Mouse (Mus musculus): ENCODE measurements at regions not wholly inside any gene's neighbourhood (a gene's known extent, or its start where the extent isn't known, plus 50 kb on each side); places are given as distances from the start of the nearest gene placed in this dataset.

- TF ChIP-seq POLR2A (IDR thresholded peaks at IDR 0.05; ENCODE audit: insufficient read depth, low read depth, low read length) (no peak), CTCF (IDR thresholded peaks at IDR 0.05; ENCODE audit: insufficient read depth, low read depth, low read length) (no peak)
- no peaks in the 10 kb centered on the region for H3K4me1 ChIP-seq (ENCODE audit: control insufficient read depth, insufficient read depth, low read length)
- WGBS: 90% methylated on average over 3 of the region's 3 CpGs
- no peak overlapping the region for H3K4me3 ChIP-seq (ENCODE audit: insufficient read depth, low read depth, low read length)
- H3K27ac ChIP-seq (ENCODE audit: insufficient read depth, low read depth, low read length): no peak overlapping the region
Observed at GRCm38 (mm10) chr6:98551781-98552180, 209.2 kb upstream of the Gm765 start.

GRCm38 (mm10) chr6:98526882-98527440 is 184.4 kb upstream of the Gm765 start:
- Histone ChIP-seq H3K27ac (ENCODE audit: insufficient read depth, low read depth, low read length) (no peak overlapping the region), H3K4me1 (ENCODE audit: control insufficient read depth, insufficient read depth, low read length) (no peaks in the 10 kb centered on the region), H3K4me3 (ENCODE audit: insufficient read depth, low read depth, low read length) (no peak overlapping the region)
- 31% methylated on average over 15 of the region's 15 CpGs for WGBS
- no peak for TF ChIP-seq CTCF (IDR thresholded peaks at IDR 0.05; ENCODE audit: insufficient read depth, low read depth, low read length)
- TF ChIP-seq POLR2A (IDR thresholded peaks at IDR 0.05; ENCODE audit: insufficient read depth, low read depth, low read length): no peak

- WGBS: 4% methylated on average over 6 of the region's 6 CpGs
- no peak overlapping the region for H3K4me3 ChIP-seq (ENCODE audit: insufficient read depth, low read depth, low read length)
- TF ChIP-seq CTCF (IDR thresholded peaks at IDR 0.05; ENCODE audit: insufficient read depth, low read depth, low read length) (no peak), POLR2A (IDR thresholded peaks at IDR 0.05; ENCODE audit: insufficient read depth, low read depth, low read length) (no peak)
- no peak overlapping the region for H3K27ac ChIP-seq (ENCODE audit: insufficient read depth, low read depth, low read length)
- H3K4me1 ChIP-seq (ENCODE audit: control insufficient read depth, insufficient read depth, low read length): no peaks in the 10 kb centered on the region
Observed at GRCm38 (mm10) chr6:98525286-98525685, 182.7 kb upstream of the Gm765 start.

DNA sequence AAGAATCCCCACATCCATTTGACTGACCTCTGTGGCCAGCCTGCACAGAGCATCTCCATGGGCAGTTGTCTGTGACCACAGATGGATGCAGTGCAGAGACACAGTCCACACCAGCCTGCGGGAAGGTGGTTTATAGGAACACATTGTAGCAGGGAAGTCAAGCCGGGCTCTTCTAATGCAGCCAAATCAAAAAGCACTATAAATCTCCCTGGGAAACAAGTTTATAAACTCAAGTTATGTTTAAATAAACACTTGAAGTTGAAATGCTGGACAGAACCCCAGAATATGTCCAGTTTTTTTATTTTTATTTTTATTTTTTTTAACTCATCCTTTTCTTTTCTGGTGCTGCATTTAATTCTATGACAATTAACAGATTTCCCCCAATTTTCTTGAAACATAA is 182.1 kb upstream of the Gm765 start:
- Histone ChIP-seq H3K4me1 (ENCODE audit: control insufficient read depth, insufficient read depth, low read length) (no peaks in the 10 kb centered on the region), H3K27ac (ENCODE audit: insufficient read depth, low read depth, low read length) (no peak overlapping the region), H3K4me3 (ENCODE audit: insufficient read depth, low read depth, low read length) (no peak overlapping the region)
- no peak for TF ChIP-seq CTCF (IDR thresholded peaks at IDR 0.05; ENCODE audit: insufficient read depth, low read depth, low read length)
- 80% methylated on average over 2 of the region's 2 CpGs for WGBS

DNA sequence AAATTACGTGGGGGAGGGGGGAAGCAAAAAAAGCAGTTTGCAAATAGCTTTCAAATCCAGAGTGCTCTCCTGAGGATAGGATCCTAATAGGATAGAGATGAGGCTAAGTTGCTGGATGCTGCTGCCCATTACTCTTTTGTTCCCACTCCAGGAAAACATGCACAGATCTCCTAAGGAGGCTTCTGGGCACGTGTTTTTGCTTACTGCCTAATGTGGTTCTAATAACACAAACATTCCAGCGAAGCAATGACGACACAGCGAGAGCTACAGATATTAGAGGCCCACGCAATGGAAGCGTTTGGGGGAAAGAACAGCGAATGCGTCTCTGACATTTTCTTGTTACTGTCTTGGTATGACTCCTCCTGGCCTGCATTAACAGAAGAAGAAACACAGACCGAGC is 179.0 kb upstream of the Gm765 start:
- WGBS: 77% methylated on average over 10 of the region's 10 CpGs
- TF ChIP-seq POLR2A (IDR thresholded peaks at IDR 0.05; ENCODE audit: insufficient read depth, low read depth, low read length) (no peak), CTCF (IDR thresholded peaks at IDR 0.05; ENCODE audit: insufficient read depth, low read depth, low read length) (no peak)
- H3K27ac ChIP-seq (ENCODE audit: insufficient read depth, low read depth, low read length): no peak overlapping the region
- no peaks in the 10 kb centered on the region for H3K4me1 ChIP-seq (ENCODE audit: control insufficient read depth, insufficient read depth, low read length)
- no peak overlapping the region for H3K4me3 ChIP-seq (ENCODE audit: insufficient read depth, low read depth, low read length)

GRCm38 (mm10) chr6:98514826-98515225 is 172.3 kb upstream of the Gm765 start:
- 73% methylated on average over 3 of the region's 3 CpGs for WGBS
- TF ChIP-seq CTCF (IDR thresholded peaks at IDR 0.05; ENCODE audit: insufficient read depth, low read depth, low read length) (no peak), POLR2A (IDR thresholded peaks at IDR 0.05; ENCODE audit: insufficient read depth, low read depth, low read length) (no peak)
- Histone ChIP-seq H3K27ac (ENCODE audit: insufficient read depth, low read depth, low read length) (no peak overlapping the region), H3K4me1 (ENCODE audit: control insufficient read depth, insufficient read depth, low read length) (0 out of 2 replicates have a peak, but pooled peaks cover 4% of the 10 kb centered on the region), H3K4me3 (ENCODE audit: insufficient read depth, low read depth, low read length) (no peak overlapping the region)

- 72% methylated on average over 7 of the region's 7 CpGs for WGBS
- TF ChIP-seq POLR2A (IDR thresholded peaks at IDR 0.05; ENCODE audit: insufficient read depth, low read depth, low read length): no peak
- no peak for TF ChIP-seq CTCF (IDR thresholded peaks at IDR 0.05; ENCODE audit: insufficient read depth, low read depth, low read length)
- H3K4me3 ChIP-seq (ENCODE audit: insufficient read depth, low read depth, low read length): no peak overlapping the region
- H3K27ac ChIP-seq (ENCODE audit: insufficient read depth, low read depth, low read length): no peak overlapping the region
- 0 out of 2 replicates have a peak, but pooled peaks cover 4% of the 10 kb centered on the region for H3K4me1 ChIP-seq (ENCODE audit: control insufficient read depth, insufficient read depth, low read length)
Observed at GRCm38 (mm10) chr6:98514376-98514775, 171.8 kb upstream of the Gm765 start.

GRCm38 (mm10) chr6:98513217-98513616 is 170.7 kb upstream of the Gm765 start:
- no peak overlapping the region for H3K27ac ChIP-seq (ENCODE audit: insufficient read depth, low read depth, low read length)

DNA sequence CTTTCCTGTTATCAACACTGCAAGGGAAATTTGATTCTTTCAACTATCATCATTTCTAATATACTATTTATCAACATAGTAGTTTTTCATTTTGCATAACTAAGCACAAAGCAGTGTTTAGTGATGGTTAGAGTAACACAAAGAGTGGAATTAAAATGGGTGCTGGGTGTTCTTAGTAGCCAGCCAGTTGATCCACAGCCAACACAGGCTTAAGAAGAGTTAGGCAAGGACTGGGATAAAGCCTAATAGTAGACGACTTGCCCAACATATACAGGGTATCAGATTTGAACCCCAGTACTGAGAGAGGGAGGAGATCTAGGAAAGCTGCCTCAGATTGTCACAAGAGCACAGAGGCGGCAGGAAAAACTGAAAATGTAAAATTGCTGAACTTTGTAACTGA is 160.2 kb upstream of the Gm765 start:
- no peaks in the 10 kb centered on the region for H3K4me1 ChIP-seq (ENCODE audit: control insufficient read depth, insufficient read depth, low read length)
- WGBS: 84% methylated on average over 2 of the region's 2 CpGs
- H3K4me3 ChIP-seq (ENCODE audit: insufficient read depth, low read depth, low read length): no peak overlapping the region
- TF ChIP-seq CTCF (IDR thresholded peaks at IDR 0.05; ENCODE audit: insufficient read depth, low read depth, low read length) (no peak), POLR2A (IDR thresholded peaks at IDR 0.05; ENCODE audit: insufficient read depth, low read depth, low read length) (no peak)
- no peak overlapping the region for H3K27ac ChIP-seq (ENCODE audit: insufficient read depth, low read depth, low read length)

More at GRCm38 (mm10) chr6:98513217-98513616, 170.7 kb upstream of the Gm765 start:
- TF ChIP-seq CTCF (IDR thresholded peaks at IDR 0.05; ENCODE audit: insufficient read depth, low read depth, low read length) (no peak), POLR2A (IDR thresholded peaks at IDR 0.05; ENCODE audit: insufficient read depth, low read depth, low read length) (no peak)
- Histone ChIP-seq H3K4me1 (ENCODE audit: control insufficient read depth, insufficient read depth, low read length) (0 out of 2 replicates have a peak, but pooled peaks cover 4% of the 10 kb centered on the region), H3K4me3 (ENCODE audit: insufficient read depth, low read depth, low read length) (no peak overlapping the region)
- 30% methylated on average over 3 of the region's 3 CpGs for WGBS

DNA sequence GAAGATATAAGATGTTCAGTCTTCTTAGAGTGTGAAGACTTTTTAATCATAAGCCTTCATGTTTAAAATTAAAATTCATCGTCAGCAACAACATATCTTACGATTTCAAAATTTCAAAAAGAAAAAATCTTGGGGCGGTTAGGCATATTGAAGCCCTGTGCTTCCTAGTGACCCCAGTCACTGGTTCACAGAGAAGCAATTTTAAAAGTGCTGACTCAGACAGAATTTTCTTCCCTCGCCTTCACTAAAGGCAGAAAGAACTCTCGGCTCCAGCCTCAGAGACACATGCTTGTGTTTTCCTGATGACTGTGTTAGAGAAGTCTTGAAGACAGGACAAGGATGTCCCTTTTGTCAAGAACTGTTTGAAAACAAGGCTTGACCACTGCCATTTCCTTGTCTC is 157.2 kb upstream of the Gm765 start:
- 89% methylated on average over 5 of the region's 5 CpGs for WGBS
- no peak for TF ChIP-seq CTCF (IDR thresholded peaks at IDR 0.05; ENCODE audit: insufficient read depth, low read depth, low read length)
- TF ChIP-seq POLR2A (IDR thresholded peaks at IDR 0.05; ENCODE audit: insufficient read depth, low read depth, low read length): no peak
- Histone ChIP-seq H3K4me1 (ENCODE audit: control insufficient read depth, insufficient read depth, low read length) (no peaks in the 10 kb centered on the region), H3K4me3 (ENCODE audit: insufficient read depth, low read depth, low read length) (no peak overlapping the region), H3K27ac (ENCODE audit: insufficient read depth, low read depth, low read length) (no peak overlapping the region)
